Mouse (Mus musculus): ENCODE results near the gene Olfr1418. TPM values are rescaled to one million over a fixed set of nuclear protein-coding genes. Genes with fewer than 3 reads are reported as not detected.

The Olfr1418 gene
- polyA plus RNA-seq, 1 experiment: not detected

GRCm38 (mm10) chr19:11813136-11813535, 47.7 kb downstream of the Olfr1418 start:
- no peak overlapping the region for H3K4me3 ChIP-seq

DNA sequence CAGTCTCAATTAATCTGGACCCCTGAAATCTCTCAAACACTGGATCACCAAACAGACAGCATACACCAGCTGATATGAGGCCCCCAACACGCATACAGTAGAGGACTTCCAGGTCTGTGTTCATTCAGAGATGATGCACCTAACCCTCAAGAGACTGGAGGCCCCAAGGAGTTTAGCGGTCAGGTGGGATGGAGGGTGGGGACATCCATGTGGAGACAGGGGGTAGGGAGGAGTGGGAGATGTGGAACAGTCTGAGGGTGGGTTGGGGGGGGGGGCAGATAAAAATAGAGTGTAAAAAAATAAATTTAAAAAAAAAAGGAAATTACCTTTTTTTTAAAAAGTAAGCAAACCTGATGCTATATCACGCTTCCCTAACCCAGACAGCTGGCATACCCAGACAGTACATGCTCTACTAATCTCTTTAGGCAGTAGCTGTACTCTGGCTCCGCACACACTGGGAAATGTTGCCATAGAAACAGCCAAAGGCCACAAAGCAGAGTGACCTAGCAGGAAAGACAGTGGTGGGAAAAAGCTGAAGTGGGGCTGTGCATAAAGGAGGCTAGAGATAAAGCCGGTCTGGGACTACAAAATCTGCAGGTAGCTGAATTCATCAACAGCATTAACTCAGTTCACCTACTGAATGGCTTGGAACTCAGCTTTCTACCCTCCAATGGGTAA, 49.0 kb downstream of the Olfr1418 start:
- no peak overlapping the region for H3K4me2 ChIP-seq (ENCODE audit: low read depth)
- no peaks in the 10 kb centered on the region for H3K27me3 ChIP-seq (ENCODE audit: control insufficient read depth, insufficient read depth, insufficient read length)
- no peaks in the 10 kb centered on the region for H3K36me3 ChIP-seq (ENCODE audit: control insufficient read depth, insufficient read depth)
- no peak overlapping the region for H3ac ChIP-seq (ENCODE audit: control insufficient read depth, insufficient read length)
- TF ChIP-seq CEBPB (IDR thresholded peaks at IDR 0.05; ENCODE audit: insufficient read depth, poor library complexity, severe bottlenecking): no peak
- TF ChIP-seq MYOD1 (IDR thresholded peaks at IDR 0.05; ENCODE audit: control insufficient read depth in 1 of 3, insufficient read length in 2 of 3, low read depth in 2 of 3): no peak
- no peak for TF ChIP-seq TCF12 (IDR thresholded peaks at IDR 0.05; ENCODE audit: insufficient read depth, poor library complexity, severe bottlenecking)
- no peak for TF ChIP-seq SRF (IDR thresholded peaks at IDR 0.05; ENCODE audit: control insufficient read depth, insufficient read length, low read depth)
- no peak for TF ChIP-seq REST (IDR thresholded peaks at IDR 0.05; ENCODE audit: insufficient read depth, insufficient read length)
- no peak for TF ChIP-seq MYOG (IDR thresholded peaks at IDR 0.05; ENCODE audit: control insufficient read depth in 1 of 3, insufficient read depth in 1 of 3, insufficient read length in 2 of 3, low read depth in 2 of 3)
- TF ChIP-seq TCF3 (IDR thresholded peaks at IDR 0.05; ENCODE audit: insufficient read length, low read depth): no peak
- TF ChIP-seq POLR2AphosphoS2 (IDR thresholded peaks at IDR 0.05; ENCODE audit: insufficient read length, low read depth): no peak
- no peak for TF ChIP-seq MAX (IDR thresholded peaks at IDR 0.05; ENCODE audit: low read depth)
- no peak for TF ChIP-seq POLR2A (IDR thresholded peaks at IDR 0.05; ENCODE audit: insufficient read length, low read depth)
- no peak for TF ChIP-seq USF1 (IDR thresholded peaks at IDR 0.05; ENCODE audit: low read depth)
- TF ChIP-seq E2F4 (IDR thresholded peaks at IDR 0.05; ENCODE audit: insufficient read depth): no peak
- no peak overlapping the region for H3K4me3 ChIP-seq
- no peaks in the 10 kb centered on the region for H3K79me2 ChIP-seq (ENCODE audit: control insufficient read depth, insufficient read depth)

More at GRCm38 (mm10) chr19:11813136-11813535, 47.7 kb downstream of the Olfr1418 start:
- Histone ChIP-seq H3K36me3 (ENCODE audit: control insufficient read depth, insufficient read depth) (no peaks in the 10 kb centered on the region), H3K4me2 (ENCODE audit: low read depth) (no peak overlapping the region), H3K79me2 (ENCODE audit: control insufficient read depth, insufficient read depth) (no peaks in the 10 kb centered on the region), H3K27me3 (ENCODE audit: control insufficient read depth, insufficient read depth, insufficient read length) (no peaks in the 10 kb centered on the region), H3ac (ENCODE audit: control insufficient read depth, insufficient read length) (no peak overlapping the region)
- no peak for TF ChIP-seq POLR2AphosphoS2 (IDR thresholded peaks at IDR 0.05; ENCODE audit: insufficient read length, low read depth)
- no peak for TF ChIP-seq TCF3 (IDR thresholded peaks at IDR 0.05; ENCODE audit: insufficient read length, low read depth)
- TF ChIP-seq POLR2A (IDR thresholded peaks at IDR 0.05; ENCODE audit: insufficient read length, low read depth): no peak
- TF ChIP-seq MYOD1 (IDR thresholded peaks at IDR 0.05; ENCODE audit: control insufficient read depth in 1 of 3, insufficient read length in 2 of 3, low read depth in 2 of 3): no peak
- TF ChIP-seq MAX (IDR thresholded peaks at IDR 0.05; ENCODE audit: low read depth): no peak
- no peak for TF ChIP-seq TCF12 (IDR thresholded peaks at IDR 0.05; ENCODE audit: insufficient read depth, poor library complexity, severe bottlenecking)
- TF ChIP-seq USF1 (IDR thresholded peaks at IDR 0.05; ENCODE audit: low read depth): no peak
- TF ChIP-seq MYOG (IDR thresholded peaks at IDR 0.05; ENCODE audit: control insufficient read depth in 1 of 3, insufficient read depth in 1 of 3, insufficient read length in 2 of 3, low read depth in 2 of 3): no peak
- no peak for TF ChIP-seq CEBPB (IDR thresholded peaks at IDR 0.05; ENCODE audit: insufficient read depth, poor library complexity, severe bottlenecking)
- no peak for TF ChIP-seq E2F4 (IDR thresholded peaks at IDR 0.05; ENCODE audit: insufficient read depth)
- no peak for TF ChIP-seq REST (IDR thresholded peaks at IDR 0.05; ENCODE audit: insufficient read depth, insufficient read length)

GRCm38 (mm10) chr19:11810856-11811255, 50.0 kb downstream of the Olfr1418 start:
- Histone ChIP-seq H3K36me3 (ENCODE audit: control insufficient read depth, insufficient read depth) (no peaks in the 10 kb centered on the region), H3K4me2 (ENCODE audit: low read depth) (no peak overlapping the region), H3ac (ENCODE audit: control insufficient read depth, insufficient read length) (no peak overlapping the region), H3K4me3 (no peak overlapping the region), H3K27me3 (ENCODE audit: control insufficient read depth, insufficient read depth, insufficient read length) (no peaks in the 10 kb centered on the region), H3K79me2 (ENCODE audit: control insufficient read depth, insufficient read depth) (no peaks in the 10 kb centered on the region)
- no peak for TF ChIP-seq TCF12 (IDR thresholded peaks at IDR 0.05; ENCODE audit: insufficient read depth, poor library complexity, severe bottlenecking)
- TF ChIP-seq MYOG (IDR thresholded peaks at IDR 0.05; ENCODE audit: control insufficient read depth in 1 of 3, insufficient read depth in 1 of 3, insufficient read length in 2 of 3, low read depth in 2 of 3): no peak
- TF ChIP-seq MYOD1 (IDR thresholded peaks at IDR 0.05; ENCODE audit: control insufficient read depth in 1 of 3, insufficient read length in 2 of 3, low read depth in 2 of 3): no peak
- no peak for TF ChIP-seq POLR2AphosphoS2 (IDR thresholded peaks at IDR 0.05; ENCODE audit: insufficient read length, low read depth)
- no peak for TF ChIP-seq REST (IDR thresholded peaks at IDR 0.05; ENCODE audit: insufficient read depth, insufficient read length)
- TF ChIP-seq USF1 (IDR thresholded peaks at IDR 0.05; ENCODE audit: low read depth): no peak
- TF ChIP-seq E2F4 (IDR thresholded peaks at IDR 0.05; ENCODE audit: insufficient read depth): no peak
- no peak for TF ChIP-seq SRF (IDR thresholded peaks at IDR 0.05; ENCODE audit: control insufficient read depth, insufficient read length, low read depth)
- TF ChIP-seq TCF3 (IDR thresholded peaks at IDR 0.05; ENCODE audit: insufficient read length, low read depth): no peak

DNA sequence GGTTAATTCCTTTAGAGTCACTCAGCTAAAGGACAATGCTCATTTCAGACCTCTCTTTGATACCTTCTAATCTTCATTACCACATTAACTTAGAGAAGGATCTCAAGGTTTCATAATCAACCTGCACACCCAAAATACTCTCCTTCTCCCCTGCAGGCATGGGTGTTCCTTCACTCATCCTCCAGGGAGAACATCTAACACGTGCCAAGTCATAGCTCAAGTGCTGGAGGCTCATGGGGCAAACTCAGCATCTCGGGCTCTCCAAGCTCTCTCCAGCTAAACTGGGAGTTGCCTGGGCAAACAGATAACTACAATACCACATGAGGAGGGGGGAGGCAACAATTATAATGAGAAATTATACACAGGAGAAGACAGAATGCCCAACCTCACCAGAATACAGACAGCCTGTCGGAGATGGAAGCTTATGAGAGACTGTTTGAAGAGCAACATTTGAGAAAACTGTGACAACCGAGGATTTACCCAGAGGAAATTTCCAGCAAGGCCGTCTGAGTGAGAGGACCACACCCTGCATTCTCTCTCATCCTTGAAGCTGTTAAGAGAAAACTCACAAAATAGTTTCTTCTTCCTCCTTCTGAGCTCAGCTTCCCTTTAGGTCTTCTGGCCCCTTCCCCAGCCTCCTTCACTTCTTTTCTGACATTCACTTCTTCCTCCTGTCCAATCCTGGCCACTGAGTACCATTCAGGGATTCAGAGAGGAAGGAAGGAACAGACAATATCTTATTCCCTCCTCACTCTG, 50.7 kb downstream of the Olfr1418 start:
- Histone ChIP-seq H3K27me3 (ENCODE audit: control insufficient read depth, insufficient read depth, insufficient read length) (no peaks in the 10 kb centered on the region), H3K79me2 (ENCODE audit: control insufficient read depth, insufficient read depth) (no peaks in the 10 kb centered on the region), H3ac (ENCODE audit: control insufficient read depth, insufficient read length) (no peak overlapping the region), H3K4me2 (ENCODE audit: low read depth) (no peak overlapping the region), H3K36me3 (ENCODE audit: control insufficient read depth, insufficient read depth) (no peaks in the 10 kb centered on the region), H3K4me3 (no peak overlapping the region)
- no peak for TF ChIP-seq MYOD1 (IDR thresholded peaks at IDR 0.05; ENCODE audit: control insufficient read depth in 1 of 3, insufficient read length in 2 of 3, low read depth in 2 of 3)
- no peak for TF ChIP-seq POLR2A (IDR thresholded peaks at IDR 0.05; ENCODE audit: insufficient read length, low read depth)
- no peak for TF ChIP-seq SRF (IDR thresholded peaks at IDR 0.05; ENCODE audit: control insufficient read depth, insufficient read length, low read depth)
- no peak for TF ChIP-seq USF1 (IDR thresholded peaks at IDR 0.05; ENCODE audit: low read depth)
- no peak for TF ChIP-seq MAX (IDR thresholded peaks at IDR 0.05; ENCODE audit: low read depth)
- no peak for TF ChIP-seq MYOG (IDR thresholded peaks at IDR 0.05; ENCODE audit: control insufficient read depth in 1 of 3, insufficient read depth in 1 of 3, insufficient read length in 2 of 3, low read depth in 2 of 3)
- TF ChIP-seq POLR2AphosphoS2 (IDR thresholded peaks at IDR 0.05; ENCODE audit: insufficient read length, low read depth): no peak
- TF ChIP-seq TCF3 (IDR thresholded peaks at IDR 0.05; ENCODE audit: insufficient read length, low read depth): no peak
- TF ChIP-seq E2F4 (IDR thresholded peaks at IDR 0.05; ENCODE audit: insufficient read depth): no peak
- no peak for TF ChIP-seq CEBPB (IDR thresholded peaks at IDR 0.05; ENCODE audit: insufficient read depth, poor library complexity, severe bottlenecking)
- TF ChIP-seq REST (IDR thresholded peaks at IDR 0.05; ENCODE audit: insufficient read depth, insufficient read length): no peak
- no peak for TF ChIP-seq TCF12 (IDR thresholded peaks at IDR 0.05; ENCODE audit: insufficient read depth, poor library complexity, severe bottlenecking)
